Mouse (Mus musculus) retina, postnatal 1 day (tissue): ENCODE measurements around the gene Scgb2b27.
"Not testable (repeated sequence)": the region's sequence is repeated elsewhere in the genome, so short reads cannot be mapped to it uniquely, and the experiment has no call there.

Experiments used
- DNase-seq: peaks from one replicate; pipeline ENCODE4 v3.0.0-alpha.2; 2012

Gene Scgb2b27

DNA sequence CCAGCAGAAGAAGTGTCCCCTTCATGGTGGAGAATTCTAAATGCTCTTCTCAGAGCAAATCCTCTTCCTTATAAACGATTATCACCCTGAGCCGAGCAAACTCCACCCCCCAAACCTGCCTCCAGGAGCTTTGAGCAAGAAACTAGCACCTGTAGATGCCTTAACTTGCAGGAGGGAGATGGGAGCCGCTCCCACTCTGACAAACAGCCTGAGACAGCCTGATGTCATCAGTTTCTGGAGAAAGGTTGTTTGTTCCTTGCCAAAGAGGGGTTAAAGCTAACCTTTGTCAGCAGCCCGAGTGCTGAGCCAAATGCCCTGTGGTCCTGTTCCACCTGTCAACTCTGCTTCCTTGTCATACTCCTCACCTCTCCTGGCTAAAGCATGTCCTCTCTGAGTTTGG, at the start of gene Scgb2b27:
Gene Scgb2b27 (minus strand): TSS at position 101 of the 400 bp plus-strand sequence.
- DNase-seq, result no peak

DNA sequence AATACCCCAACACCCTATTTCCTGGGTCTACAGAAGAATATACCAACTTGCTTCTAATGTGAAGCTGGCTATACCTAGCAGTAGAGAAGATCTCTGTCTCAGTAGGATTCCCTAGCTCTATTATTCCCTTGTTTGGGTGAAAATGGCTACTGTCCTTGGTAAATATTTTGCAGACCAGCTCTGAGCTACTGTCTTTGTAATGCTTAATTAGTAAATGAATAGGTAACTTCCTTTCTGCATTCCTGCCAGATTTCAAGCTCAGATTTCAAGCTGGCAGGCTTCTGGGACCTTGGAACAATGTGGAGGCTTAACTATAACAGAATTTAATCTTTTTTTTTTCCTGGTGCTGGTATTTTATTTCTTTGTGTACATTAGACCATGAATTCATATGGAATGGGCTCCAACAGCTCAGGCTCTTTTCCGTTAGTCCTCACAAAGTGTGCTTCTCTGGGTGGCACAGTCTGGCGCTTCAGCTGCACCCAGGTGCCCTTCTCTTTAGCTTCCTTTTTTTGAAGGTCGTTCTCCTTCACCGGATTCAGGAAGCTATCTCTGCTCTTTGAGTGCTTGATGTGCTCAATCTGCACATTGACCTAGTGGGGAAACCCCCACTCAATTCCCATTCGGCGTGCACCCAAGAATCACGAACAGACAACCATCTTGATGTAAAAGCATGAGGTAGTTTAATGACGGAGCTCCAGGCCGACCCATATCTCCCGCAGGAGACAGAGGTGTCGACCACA, 22.5 kb upstream of the Scgb2b27 start:
- DNase-seq, result not testable (repeated sequence)

DNA sequence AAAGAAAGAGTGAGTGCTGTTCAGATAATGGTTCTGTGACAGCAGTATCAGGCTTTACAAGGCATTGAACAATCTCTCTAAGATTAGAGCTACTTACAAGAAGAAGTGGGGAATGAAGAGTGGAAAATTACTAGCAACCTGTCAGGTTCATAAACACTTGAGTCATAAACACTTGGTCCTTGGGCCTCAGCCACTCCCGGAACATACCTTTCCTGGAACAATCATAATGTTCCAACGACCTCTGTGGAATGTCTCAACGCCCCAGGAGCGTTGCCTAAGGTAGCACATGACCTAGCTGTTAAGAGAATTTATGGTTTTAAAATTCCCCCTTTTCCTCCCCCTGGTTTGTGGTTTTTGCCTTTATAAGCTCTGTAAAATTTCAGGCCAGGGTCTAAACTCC, 20.8 kb upstream of the Scgb2b27 start:
- not testable (repeated sequence) for DNase-seq

DNA sequence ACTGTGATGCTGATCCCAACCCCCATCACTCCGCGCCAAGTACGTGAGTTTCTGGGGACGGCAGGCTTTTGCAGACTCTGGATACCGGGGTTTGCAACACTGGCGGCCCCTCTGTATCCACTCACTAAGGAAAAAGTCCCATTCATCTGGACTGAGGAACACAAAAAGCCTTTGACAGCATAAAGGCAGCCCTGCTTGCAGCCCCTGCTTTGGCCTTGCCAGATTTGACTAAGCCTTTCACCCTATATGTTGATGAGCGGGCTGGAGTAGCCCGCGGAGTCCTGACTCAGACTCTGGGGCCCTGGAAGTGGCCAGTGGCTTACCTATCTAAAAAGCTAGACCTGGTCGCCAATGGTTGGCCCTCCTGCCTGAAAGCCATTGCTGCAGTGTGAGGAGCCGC, 16.3 kb upstream of the Scgb2b27 start:
- DNase-seq, result no peak

DNA sequence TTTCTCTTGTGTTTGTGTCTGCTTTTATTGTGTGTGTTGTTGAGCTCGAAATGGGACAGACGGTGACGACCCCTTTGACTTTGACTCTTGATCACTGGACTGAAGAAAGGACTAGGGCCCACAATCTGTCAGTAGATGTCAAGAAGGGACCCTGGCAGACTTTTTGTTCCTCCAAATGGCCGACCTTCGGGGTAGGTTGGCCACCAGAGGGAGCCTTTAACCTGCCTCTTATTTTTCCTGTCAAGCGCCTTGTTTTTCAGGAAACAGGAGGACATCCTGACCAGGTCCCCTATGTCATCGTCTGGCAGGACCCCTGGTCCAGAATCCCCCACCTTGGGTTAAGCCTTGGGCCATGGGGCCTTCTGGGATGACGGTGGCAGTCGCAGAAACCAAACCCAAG, 13.5 kb upstream of the Scgb2b27 start:
- DNase-seq, result not testable (repeated sequence)

DNA sequence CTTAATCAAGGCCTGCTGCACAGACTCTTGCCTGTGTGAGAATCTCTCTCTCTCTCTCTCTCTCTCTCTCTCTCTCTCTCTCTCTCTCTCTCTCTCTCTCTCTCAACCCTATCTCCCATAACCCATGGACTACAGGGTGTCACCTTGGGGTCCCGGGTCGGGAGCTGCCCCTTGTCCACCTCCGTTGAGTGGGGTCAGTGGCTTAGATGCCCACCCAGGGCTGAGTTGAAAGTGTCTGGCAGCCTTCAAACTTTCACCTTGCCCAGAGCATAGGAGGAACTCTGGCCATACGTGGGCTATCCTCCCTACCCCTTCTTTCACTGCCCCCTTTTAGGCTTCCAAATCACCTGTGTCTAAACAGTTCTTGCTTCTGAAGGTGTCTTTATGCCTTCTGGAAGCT, 11.9 kb upstream of the Scgb2b27 start:
- DNase-seq, result no peak

DNA sequence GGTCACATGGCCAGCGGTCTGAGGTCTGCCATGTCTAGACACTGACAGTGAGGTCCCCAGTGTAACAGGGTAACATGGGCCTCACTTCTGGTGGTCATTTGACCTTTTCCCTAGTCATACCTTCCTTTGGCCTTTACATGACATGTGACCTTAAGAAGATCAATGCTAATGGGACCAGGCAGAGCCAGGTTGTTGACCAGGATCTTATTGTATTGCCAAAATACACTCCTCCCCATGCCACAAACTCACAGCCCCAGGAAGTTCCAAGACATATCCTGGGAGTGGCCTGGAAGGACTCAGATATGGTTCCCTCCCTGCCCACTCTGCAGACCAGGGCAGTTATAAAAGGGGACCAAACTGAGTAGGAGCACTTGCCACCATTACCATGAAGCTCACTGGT, 7.4 kb upstream of the Scgb2b27 start, which contains the start of gene Scgb1b27:
Gene Scgb1b27 (plus strand): TSS at position 301 of the 400 bp plus-strand sequence.
- DNase-seq, result not testable (repeated sequence)

DNA sequence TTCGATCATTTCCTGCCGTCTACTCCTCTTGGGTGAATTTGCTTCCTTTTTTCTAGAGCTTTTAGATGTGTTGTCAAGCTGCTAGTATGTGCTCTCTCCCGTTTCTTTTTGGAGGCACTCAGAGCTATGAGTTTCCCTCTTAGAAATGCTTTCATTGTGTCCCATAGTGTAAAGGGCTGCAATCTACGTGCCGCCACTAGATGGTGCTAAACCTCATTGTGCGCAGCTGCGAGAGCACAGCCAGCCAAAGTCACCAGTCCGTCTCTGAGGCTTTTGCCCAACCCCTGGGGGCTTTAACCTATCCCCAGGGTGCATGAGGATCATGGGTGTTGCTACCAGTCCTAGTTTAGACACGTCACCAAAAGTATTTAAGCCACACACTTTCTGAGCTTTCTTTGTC, 31.5 kb downstream of the Scgb2b27 start:
- peak; percentile 26 for DNase-seq
